Mouse (Mus musculus): Measurements from ENCODE around the gene Rbm42.

DNA sequence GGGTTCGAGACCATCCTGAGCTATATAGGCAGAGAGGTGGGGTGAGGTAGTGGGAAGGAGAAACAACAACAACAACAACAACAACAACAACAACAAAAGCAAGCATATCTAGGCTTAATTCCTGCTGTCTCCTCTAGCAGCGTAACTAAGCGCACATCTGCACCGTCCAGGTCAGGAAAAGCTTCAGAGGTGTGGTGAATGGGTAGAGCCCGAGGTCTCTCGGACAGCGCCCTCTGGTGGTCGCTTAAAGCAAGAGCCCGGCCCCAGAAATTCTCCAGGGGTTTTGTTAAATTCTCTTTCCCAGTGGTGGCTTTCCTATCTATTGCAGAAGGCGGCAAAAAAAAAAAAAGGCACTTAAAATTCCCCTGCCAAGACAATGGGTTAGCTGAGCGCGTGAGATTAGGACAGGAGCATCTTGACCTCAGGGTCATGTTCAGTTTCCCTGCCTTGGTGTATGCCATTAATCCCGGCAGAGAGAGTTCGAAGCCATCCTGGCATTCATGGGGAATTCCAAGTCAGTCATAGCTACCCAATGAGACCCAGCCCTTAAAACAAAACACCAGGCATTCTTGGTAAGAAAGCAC, 36.5 kb downstream of the Rbm42 start:
- TF ChIP-seq CTCF (IDR thresholded peaks at IDR 0.05; ENCODE audit: borderline replicate concordance, insufficient read depth, low read length) (peak; percentile 24; the same call in 1 of the 2 replicates), POLR2A (IDR thresholded peaks at IDR 0.05; ENCODE audit: low read depth, low read length) (no peak)
